Mouse (Mus musculus) mature B cell (primary cell): ENCODE results near the gene Mamstr.

Experiments
- in situ Hi-C: fragments of 300-500 bp; cut with MboI; formaldehyde crosslinking; loops from 2 replicates; pipeline ENCODE4 v1.14.3; 2019

The Mamstr gene

DNA sequence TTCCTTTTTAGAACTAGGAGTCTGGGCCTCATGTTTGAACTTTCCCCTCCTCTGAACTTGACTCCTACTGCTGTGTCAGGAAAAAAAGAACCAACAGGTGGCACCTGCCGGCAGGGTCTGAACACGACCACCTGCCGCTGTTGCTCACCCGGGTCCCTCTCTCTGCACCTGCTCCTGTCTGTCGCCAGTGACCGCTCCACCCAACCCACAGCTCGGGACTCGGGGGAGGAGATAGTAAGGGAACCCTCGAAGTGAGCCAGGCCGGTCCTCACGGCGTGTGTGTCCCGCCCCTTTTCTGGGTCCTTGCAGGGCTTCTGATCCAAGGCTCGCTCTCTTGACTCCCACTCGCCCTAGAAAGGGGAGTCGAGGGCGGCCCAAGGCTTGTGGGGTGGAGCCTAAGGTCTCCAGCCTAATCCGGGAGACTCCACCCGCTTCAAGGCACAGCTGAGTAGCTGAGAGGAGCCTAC lies at the start of gene Mamstr:
Gene Mamstr (plus strand): TSS at position 417 of the 467 bp plus-strand sequence.
- in situ Hi-C loops, result no loop called here

DNA sequence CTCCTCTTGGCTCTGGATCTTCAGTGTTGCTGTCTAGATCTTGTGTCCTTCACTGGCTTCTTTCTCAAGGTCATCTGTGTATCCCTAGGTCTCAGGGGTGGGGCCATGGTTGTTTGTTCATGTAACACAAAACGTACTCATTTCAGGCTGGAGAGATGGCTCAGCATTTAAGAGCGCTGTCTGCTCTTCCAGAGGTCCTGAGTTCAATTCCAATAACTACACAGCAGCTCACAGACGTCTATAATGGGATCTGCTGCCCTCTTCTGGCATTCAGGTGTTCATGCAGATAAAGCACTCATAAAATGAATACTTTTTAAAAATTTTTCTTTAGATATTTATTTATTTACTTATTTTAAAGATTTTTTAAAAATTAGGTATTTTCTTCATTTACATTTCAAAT lies 48.9 kb upstream of the Mamstr start:
- in situ Hi-C loops, result loop anchor here (5.0 kb wide), 1 partner anchor 34 kb away; no protein-coding TSS in a partner anchor

DNA sequence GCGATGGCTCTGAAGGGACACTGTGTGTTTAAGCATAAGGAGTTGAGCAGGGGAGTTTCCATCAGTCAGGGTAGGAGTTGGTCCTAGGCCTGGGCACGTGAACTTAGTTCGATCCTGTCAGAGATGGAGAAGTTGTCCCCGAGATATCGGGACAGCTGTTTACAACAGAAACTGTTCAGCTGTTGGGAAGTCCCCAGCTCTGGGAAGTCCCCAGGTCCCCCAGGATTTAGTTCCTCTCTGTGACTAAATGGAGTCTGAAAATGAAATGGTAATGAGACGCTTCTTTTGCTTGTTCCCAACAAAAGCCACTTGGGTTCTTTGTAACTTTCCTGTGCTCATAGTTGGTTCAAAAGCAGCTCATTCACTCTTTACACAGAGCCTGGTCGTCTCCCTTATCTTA lies 47.9 kb upstream of the Mamstr start:
- in situ Hi-C loops, result loop anchor here (5.0 kb wide), 1 partner anchor 35 kb away; no protein-coding TSS in a partner anchor

DNA sequence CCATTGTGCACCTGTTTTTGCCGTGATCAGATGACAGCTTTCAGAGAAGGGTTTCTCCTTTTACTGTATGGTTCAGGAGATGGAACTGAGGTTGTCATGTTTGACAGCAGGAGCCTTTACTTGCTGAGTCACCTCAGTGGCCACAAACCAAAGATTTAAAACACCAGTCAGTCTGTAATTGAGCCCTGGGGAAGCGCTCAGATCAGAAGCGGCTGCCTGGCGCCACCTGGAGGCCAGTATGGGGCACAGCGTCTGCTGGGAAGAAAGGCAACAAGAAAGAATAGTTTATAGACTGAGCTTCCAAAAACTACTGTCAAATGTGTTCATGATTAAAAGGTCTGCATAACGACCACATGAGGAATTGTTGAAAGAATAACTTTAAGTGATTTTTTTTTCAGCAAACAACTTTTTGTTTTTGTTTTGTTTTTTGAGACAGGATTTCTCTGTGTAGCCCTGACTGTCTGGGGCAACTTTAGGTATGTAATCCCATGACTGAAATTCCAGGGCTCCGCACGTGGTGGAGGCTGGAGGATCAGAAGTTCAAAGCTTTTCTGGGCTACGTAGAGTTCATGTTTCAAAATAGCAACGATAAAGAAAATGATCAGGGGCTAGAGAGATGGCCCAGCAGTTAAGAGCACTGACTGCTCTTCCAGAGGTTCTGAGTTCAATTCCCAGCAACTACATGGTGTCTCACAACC lies 46.5 kb upstream of the Mamstr start:
- in situ Hi-C loops, result loop anchor here (5.0 kb wide), 1 partner anchor 36 kb away; no protein-coding TSS in a partner anchor

DNA sequence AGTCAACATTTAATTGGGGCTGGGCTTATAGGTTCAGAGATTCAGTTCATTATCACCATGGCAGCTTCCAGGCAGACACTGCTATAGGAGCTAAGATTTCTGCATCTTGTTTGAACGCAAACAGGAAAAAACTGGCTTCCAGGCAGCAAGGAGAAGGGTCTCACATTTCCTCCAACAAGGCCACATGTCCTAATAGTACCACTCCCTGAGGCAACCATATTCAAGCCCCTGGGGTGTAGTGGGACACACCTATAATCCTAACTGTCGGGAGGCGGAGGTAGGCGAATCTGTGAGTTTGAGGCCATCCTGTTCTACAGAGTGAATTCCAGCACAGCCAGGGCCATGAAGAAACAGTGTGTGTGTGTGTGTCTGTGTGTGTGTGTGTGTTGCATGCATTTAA lies 44.6 kb upstream of the Mamstr start:
- in situ Hi-C loops, result no loop called here

DNA sequence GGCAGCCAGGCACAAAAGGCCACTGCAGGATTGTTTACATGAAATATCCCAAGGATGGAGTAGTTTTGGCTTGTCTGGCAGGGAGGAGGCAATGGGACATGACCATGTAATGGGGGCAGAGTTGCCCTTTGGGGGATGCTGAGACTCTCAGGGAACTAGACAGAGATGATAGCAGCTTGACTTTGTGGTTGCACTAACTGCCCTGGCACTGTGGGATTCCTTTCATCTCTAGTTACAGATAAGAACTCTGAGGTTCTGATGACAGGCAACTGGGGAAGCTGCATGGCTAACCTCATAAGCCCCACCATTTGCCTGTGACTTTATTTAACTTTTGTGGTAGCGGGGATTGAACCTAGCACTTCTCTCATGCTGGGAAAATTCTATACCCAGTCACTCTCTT lies 43.7 kb upstream of the Mamstr start:
- in situ Hi-C loops, result no loop called here

DNA sequence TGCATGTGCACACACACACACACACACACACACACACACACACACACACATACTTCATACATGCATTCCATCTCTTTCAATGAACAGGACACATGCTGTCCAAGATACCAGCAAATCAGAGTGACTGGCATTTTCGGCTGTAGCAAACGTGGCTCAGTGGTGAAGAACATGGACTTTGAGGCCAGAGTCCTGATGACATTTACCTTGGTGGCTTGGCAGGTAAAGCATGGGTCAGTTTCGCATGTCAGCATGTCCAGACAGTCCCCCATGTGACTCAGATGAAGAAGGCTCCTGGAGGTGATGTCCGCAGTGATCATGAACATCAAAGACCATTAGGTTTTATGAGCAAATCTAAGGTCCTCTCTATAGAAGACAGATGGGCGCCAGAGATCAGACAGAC lies 42.8 kb upstream of the Mamstr start:
- in situ Hi-C loops, result no loop called here

DNA sequence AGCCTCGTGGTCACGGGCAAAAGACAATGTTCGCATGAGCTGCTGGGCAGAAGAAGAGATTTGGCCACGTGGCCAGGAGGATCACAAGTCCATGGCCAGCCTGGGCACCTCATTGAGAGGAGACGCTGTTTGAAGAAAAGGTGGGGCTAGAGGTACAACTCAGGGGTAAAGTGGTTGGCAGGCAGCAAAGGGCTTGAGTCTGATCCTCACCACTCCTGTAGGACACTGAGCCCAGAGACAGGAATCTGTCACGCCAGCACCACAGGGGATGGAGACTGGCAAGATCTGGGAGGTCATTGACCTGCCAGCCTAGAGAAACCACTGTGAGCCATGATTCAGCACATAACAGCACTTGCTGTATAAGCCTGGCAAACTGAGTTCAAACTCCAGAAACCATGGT lies 42.2 kb upstream of the Mamstr start:
- in situ Hi-C loops, result no loop called here

DNA sequence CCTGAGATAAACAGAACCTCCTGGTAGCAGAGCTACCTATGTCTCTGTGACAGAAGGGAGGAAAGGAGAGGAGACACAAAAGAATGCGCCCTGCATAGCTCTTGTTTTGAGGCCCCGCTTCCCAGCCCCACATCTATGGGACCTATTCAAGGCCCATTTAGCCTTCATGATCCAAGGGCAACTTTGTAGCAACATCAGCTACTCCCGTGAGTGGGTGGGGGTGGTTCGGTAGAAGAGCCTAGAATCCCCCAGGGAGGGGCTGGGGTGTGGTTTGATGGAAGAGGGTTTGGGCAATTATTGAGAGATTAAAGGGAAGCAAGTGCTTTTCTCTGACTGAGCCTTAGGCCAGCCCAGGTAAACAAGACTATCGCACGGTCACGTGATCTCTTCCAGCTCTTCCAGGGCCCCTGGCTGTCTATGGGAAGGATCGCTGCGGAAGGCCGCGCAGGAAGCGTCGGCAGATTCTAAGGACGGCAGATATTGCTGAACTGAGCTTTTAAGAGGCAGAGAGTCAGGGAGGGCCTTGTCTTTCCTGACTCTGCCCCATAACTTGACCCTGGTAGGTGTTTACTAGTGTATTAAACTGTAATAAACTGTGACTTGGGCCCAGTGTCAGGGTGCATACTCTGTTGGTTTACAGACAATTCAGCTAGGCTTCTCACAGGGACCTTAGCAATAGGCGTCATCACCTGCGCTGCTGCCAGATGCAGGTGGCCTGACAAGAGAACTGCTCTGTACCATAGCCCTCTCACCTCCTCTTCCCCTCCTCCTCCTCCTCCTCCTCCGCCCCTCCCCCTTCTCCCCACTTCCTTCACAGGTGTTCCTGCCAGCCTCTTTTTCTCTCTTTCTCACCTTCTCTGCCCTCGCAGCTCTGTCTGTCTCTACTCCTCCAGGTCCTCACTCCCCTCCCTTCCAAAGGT lies 40.6 kb upstream of the Mamstr start:
- in situ Hi-C loops, result no loop called here

DNA sequence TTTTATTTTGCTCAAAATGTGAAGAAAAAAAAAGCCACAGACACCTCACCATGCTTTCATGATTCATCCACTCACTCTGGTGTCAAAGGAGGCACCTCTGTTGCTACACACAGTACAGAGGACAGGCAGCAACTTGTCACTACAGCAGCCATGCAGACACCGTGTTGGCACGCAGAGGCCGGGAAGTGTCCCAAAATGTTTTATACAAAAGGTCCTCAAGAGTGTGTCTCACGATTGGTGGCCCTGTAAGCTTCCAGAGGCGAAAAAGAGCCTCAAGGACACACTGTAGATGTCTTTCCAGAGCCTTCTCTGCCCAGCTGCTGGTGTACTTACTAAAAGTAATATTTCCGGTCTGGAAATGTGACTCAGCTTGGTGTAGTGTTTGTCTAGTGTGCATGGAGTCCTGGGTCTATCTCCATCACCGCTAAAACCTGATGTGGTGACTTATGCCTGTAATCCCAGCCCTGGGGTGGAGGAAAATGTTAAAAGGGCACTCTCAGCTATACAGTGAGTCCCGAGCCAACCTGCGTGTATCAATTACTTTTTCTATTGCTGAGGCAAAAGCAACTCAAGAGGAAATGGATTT lies 34.0 kb upstream of the Mamstr start:
- in situ Hi-C loops, result no loop called here

DNA sequence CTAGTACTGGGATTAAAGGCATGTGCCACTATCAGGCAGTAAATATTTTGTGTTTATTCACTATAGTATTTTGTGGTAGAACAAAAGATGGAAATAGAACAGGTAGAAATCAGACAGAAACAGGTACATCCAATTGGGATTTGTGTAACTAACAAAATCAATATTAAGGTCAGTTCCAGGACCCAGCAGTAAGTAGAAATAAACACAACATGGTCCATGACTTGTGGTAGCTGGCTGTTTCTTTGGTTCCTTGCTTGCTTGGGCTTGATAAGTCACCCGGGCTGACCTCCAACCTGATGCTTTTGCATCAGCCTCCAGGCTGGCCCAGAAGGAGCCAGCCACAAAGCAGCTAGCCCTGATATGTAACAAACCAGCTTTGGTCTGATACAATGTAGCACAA lies 30.3 kb upstream of the Mamstr start:
- in situ Hi-C loops, result no loop called here

DNA sequence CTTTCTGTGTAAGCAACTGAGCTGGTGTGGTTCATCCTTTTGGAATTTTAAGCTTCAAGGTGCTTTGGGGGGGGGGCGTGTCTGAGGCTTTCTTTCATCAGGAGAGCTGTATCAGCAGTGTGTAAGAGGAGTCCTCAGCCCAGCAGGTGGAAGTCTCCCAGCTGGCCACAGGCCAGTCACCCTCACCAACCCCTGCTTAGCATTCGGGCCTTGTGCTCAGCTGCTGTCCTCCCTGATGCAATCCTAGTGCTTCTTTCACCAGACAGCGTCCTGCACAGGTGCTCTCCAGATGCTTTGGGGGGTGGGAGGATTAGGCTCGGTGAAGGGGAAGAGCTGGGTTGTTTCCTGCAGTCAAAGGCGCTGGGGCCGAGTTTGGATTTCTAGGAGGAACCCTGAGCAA lies 23.5 kb upstream of the Mamstr start:
- in situ Hi-C loops, result no loop called here

DNA sequence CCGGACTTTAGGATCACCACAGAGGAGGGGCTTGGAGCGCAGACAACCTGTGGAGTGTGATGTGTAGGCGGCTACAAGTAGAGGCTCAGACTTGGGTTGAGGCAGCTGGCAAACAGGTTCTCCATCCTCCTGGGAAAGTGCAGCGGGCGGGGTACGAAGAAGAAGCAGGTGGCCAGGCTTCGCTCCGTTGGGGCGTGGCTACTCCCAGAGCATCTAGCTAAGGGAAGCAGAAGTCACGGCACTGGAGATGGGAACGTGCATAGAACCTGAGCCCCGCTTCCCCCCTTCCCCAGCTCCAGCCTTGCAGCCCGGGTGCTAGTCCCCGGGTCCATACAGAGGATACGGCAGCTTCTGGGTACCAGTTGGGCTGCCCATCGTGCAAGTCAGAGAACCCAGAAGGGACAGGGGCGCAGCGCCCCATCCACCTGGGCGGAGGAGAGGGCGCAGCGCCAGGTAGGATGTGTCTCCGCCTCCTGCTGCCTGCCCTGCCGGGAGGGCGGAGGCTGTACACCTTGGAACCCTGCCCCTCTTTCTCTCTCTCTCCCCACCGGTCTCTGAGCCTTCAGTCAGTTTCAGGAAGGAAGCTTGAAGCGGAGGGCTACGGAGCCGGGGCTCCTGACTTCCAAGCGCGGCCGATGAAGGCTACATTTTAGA lies 22.6 kb upstream of the Mamstr start, which contains the start of gene Fut1:
Gene Fut1 (plus strand): TSS at position 248 of the 654 bp plus-strand sequence.
- in situ Hi-C loops, result no loop called here

DNA sequence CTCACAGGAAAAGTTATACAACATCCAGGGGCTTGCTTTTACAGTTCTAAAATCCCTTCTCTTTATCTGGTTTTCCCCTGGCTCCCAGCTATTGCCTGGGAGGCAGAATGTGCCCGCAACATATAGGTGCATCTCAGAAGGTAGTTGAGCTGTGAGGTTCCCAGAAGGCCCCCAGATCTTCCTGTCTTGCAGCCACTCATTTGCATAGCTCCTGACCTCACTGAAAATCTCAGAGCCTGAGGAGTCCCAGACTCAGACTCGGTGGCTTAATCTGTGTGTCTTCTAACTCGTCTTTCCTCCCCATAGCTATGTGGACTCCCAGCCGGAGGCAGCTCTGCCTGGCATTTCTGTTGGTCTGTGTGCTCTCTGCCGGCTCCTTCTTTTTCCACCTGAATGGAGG lies 21.5 kb upstream of the Mamstr start:
- in situ Hi-C loops, result no loop called here

DNA sequence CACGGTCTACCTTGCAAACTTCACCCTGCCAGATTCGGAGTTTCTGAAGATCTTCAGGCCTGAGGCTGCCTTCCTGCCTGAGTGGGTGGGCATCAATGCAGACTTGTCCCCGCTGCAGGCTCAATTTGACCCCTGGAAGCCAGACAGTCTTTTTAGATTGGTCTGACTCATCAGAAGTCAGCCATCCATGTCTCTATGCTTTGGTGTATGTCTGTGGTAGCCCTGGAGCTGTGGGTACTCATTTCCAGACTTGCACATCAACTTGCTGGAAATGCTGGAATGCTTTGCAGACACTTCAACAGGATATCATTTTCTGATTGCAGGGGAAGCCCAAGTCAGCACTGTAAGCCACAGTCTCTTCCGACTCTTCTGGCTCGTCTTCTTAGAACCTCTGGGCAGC lies 20.2 kb upstream of the Mamstr start:
- in situ Hi-C loops, result no loop called here

DNA sequence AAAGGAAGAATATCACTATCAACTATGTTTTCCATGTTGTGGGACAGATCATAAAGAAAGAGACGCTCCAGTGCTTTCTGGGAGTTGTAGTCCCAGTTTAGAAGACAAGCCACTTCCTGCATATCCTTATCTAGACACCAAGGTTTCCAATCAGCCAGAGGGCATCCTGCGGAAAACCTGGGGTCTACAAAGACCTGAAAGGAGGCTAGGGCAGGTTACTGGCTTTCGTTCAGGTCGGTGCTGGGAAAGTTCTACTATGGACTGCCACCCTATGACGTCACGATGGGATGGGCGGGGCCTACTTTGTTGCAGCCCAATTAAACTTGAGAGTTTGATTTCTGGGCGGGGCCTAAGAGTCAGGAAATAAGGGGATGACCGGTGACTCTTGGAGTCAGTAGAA lies 18.3 kb upstream of the Mamstr start, which contains the start of gene Izumo1:
Gene Izumo1 (plus strand): TSS at position 369 of the 400 bp plus-strand sequence.
- in situ Hi-C loops, result no loop called here

DNA sequence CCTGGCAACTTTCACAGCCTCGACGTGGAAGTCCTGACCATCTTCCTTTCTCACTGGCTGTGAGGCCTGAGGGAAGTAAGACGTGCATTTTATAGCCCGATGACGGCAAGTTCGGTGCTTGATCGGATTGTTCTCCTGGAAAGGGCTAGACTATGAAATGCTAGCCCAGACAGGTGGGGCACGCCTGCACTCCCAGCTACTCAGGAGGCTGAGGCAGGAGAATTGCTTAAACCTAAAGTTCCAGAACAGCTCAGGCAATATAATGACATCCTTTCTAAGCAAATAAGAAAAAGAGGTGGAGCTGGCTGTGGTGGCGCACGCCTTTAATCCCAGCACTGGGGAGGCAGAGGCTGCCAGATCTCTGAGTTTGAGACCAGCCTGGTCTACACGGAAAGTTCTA lies 16.3 kb upstream of the Mamstr start:
- in situ Hi-C loops, result no loop called here

DNA sequence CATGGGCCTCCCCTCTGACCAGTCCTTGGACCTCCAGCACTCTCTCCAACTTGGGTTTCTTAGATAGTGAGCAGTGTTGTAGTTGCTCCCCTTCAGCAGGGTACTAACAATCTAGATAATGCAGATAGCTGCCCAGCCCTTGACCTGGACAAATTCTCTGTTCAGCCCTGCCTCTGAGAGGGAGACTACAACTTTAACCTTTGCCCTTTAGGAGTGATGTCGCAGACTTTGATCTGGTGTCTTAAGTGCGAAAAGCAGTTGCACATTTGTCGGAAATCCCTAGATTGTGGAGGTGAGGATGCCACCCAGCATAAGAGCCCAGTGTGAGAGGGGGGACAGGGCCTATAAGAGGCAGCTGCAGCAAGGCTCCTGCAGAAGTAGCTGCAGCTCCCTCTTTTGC lies 15.1 kb upstream of the Mamstr start:
- in situ Hi-C loops, result no loop called here

DNA sequence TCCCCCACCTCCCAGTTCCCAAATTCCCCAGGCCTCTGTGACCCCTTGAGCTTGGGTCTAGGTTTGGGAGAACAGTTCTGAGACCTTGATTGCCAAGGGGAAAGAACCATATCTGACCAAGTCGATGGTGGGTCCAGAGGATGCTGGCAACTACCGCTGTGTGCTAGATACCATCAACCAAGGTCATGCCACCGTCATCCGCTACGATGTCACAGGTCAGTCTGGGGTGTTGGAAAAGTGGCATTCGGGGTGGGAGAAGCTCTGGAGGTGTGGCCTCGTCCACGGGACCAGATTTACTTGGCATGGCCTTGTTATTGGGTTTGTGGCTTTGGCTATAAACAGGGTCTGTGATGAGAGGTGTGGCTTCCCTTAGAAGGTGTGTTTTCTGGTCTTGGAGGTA lies 14.3 kb upstream of the Mamstr start:
- in situ Hi-C loops, result no loop called here

DNA sequence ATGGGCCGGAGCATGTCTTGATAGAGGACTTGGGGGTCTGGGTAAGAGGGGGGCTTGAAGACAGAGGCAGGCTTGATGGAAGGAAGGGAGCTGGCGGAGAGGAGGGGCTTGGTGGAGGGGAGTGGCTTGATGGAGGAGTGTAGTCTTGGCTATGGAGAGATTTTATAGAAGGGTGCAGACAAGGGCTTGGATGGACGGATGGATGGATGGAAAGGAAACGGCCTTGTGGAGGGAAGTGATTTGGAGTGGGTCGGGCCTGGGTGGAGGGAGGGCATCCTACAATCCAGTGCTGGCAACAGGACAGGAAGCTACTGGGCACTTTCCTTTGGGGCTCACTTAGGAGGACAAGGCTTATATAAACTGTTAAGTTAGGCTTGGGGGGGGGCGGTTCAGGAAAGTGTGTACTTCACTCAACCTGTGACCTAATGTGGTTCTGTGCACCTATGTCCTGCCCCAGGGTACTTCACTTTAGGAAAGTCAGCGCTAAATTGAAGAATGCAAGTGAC lies 13.2 kb upstream of the Mamstr start:
- in situ Hi-C loops, result no loop called here

DNA sequence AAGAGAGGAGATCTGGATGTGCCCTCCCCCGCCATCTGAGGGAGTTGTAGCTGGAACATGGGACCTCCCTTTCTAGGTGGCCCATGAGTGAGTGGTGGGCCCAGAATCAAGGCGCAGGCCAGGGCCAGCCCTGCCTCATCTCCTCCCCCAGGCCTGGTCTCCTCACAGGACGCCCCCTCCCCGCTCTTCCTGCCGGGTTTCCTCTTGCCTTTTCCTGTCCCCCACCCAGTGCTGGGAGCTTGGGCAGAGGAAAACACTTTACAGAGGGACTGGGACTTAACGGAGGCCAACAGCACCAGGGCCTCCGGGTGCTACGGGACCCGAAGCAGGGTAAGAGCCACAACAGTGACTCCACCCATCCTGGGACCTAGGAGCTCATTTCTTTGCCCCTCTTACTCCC lies 12.5 kb upstream of the Mamstr start, which contains the start of gene Rasip1:
Gene Rasip1 (plus strand): TSS at position 228 of the 400 bp plus-strand sequence.
- in situ Hi-C loops, result no loop called here
